Mouse (Mus musculus) hindbrain, postnatal 0 days (tissue): ENCODE measurements around the gene BC024063. TPM values are rescaled to one million over a fixed set of nuclear protein-coding genes. Genes with fewer than 3 reads are reported as not detected.
A peak's percentile ranks its signal among the peaks of the same experiment; 100 is the strongest.
"Not testable (repeated sequence)": the region's sequence is repeated elsewhere in the genome, so short reads cannot be mapped to it uniquely, and the experiment has no call there.

Experiments used
- ATAC-seq: fragments of 200-750 bp; cut with Nextera tagmentation; 2 replicates; pipeline ENCODE4 v1.8.0; 2017; ENCODE audit warnings: mild to moderate bottlenecking, moderate TSS enrichment, moderate library complexity
- DNase-seq: peaks from one replicate; pipeline ENCODE4 v3.0.0-alpha.2; 2015; ENCODE audit warnings: low spot score
- H3K27ac ChIP-seq: fragments of 300-500 bp; sonication (generic); 2 replicates; pipeline ENCODE4 v1.5.1; 2014; ENCODE audit warnings: mild to moderate bottlenecking
- H3K27me3 ChIP-seq: fragments of 300-500 bp; sonication (generic); 2 replicates; pipeline ENCODE4 v1.6.1; 2014; ENCODE audit warnings: low read length, mixed read lengths; ENCODE audit not compliant: insufficient read depth
- H3K36me3 ChIP-seq: fragments of 300-500 bp; sonication (generic); 2 replicates; pipeline ENCODE4 v1.6.1; 2014; ENCODE audit warnings: low read length, mixed read lengths; ENCODE audit not compliant: insufficient read depth
- H3K4me1 ChIP-seq: fragments of 300-500 bp; sonication (generic); 2 replicates; pipeline ENCODE4 v1.6.1; 2014; ENCODE audit warnings: antibody characterized with exemption, low read length, mixed read lengths; ENCODE audit not compliant: insufficient read depth
- H3K4me2 ChIP-seq: fragments of 300-500 bp; sonication (generic); 2 replicates; pipeline ENCODE4 v1.6.1; 2014; ENCODE audit warnings: low read depth, mild to moderate bottlenecking, low read length, moderate library complexity, mixed read lengths
- H3K4me3 ChIP-seq: fragments of 300-500 bp; sonication (generic); 2 replicates; pipeline ENCODE4 v1.5.1; 2014; ENCODE audit warnings: low read length
- H3K9ac ChIP-seq: fragments of 300-500 bp; sonication (generic); replicated peaks from 2 replicates; pipeline ENCODE4 v1.6.1; 2014; ENCODE audit warnings: mild to moderate bottlenecking, low read length, moderate library complexity, mixed read lengths
- H3K9me3 ChIP-seq: fragments of 300-500 bp; sonication (generic); 2 replicates; pipeline ENCODE4 v1.6.1; 2016; ENCODE audit warnings: low read length, mixed read lengths
- CTCF ChIP-seq: IDR thresholded peaks from 2 replicates; pipeline ENCODE4 v1.5.1; 2016; ENCODE audit warnings: antibody characterized with exemption, control low read depth, low read depth
- WGBS: fragments of 180-500 bp; shearing (Covaris S2); extraction: QIAGEN DNeasy Blood & Tissue Kit; methylation state at CpG from one replicate; pipeline ENCODE4 v1.1.7; 2014; 5-methylcytosine and 5-hydroxymethylcytosine counted together
- polyA plus RNA-seq: library from polyadenylated mRNA; unstranded; fragments of >200 nt; fragmentation: Nextera tagmentation; extraction: Ambion mirVana; gene quantifications from 2 replicates; pipeline ENCODE4 v1.2.1, GENCODE M21; 2015
- total RNA-seq: library from RNA; depleted of rRNA; stranded (reverse); fragments of >200 nt; gene quantifications from 2 replicates; pipeline ENCODE4 v1.2.3, GENCODE M21; 2014; rRNA removed

Gene BC024063
- total RNA-seq: 1.9 and 2.1 TPM in 2 replicates
- 2.6 and 3.4 TPM in 2 replicates for polyA plus RNA-seq

DNA sequence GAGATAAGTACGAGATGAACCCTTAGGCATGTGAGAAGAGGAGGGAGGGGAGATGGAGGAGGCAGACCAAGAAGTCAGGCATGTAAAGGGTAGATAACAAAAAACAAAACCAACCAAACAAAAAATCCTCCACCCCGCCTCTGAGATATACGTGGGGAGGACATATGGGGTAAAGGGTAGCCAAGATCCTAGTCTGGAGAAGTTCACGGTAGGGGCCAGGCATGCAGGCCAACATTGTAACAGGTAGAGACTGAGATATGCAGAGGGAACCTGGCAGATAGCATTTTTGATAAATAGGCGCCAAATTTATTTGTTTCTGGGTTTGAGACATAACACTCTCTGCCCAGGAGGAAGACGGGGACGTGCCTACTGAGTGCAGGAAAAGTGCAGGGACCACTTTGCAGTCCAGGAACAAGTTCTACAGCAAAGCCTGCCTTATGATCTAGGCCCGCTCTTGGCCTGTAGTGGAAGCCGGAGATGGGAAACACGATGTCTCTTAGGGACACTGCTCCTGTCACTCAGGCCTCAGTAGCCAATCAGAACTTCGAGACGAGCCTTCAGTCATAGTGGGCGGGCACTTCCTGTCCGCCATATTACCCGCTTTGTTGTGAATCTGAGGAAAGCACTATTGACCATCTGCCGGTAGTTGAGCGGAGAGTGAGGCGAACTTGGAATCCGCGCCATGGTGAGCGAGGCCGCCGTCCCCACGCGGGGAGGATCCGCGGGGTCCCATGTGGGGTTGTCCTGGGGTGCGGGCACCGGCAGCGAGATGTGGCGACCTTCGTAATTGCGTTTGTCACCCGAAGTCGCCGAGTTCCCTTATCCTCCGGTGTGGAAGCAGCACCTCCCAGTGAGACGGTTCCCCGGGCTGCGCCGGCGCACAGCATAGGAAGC, at the start of gene BC024063:
TSS of gene BC024063 (plus strand) at position 626 of the 894 bp plus-strand sequence.
- DNase-seq (peak; percentile 87), ATAC-seq (peak; percentile 99)
- peak within 1 kb of the TSS; percentile 41; the same call in 1 of the 2 replicates for H3K4me2 ChIP-seq
- H3K27me3 ChIP-seq, H3K9ac ChIP-seq, H3K9me3 ChIP-seq, H3K4me1 ChIP-seq, H3K36me3 ChIP-seq: not testable (repeated sequence)
- WGBS: 20% methylated on average over 42 of the region's 42 CpGs
- peak within 1 kb of the TSS; percentile 41 for H3K4me3 ChIP-seq
- H3K27ac ChIP-seq: peak within 1 kb of the TSS; percentile 90

- TF ChIP-seq CTCF: no peak
- Histone ChIP-seq H3K4me1 (no peaks in the 10 kb centered on the region), H3K27ac (no peak overlapping the region), H3K4me2 (no peak overlapping the region), H3K27me3 (no peaks in the 10 kb centered on the region), H3K9ac (no peak overlapping the region), H3K9me3 (no peaks in the 10 kb centered on the region), H3K36me3 (no peaks in the 10 kb centered on the region), H3K4me3 (no peak overlapping the region)
- WGBS: 69% methylated on average over 2 of the region's 2 CpGs
- DNase-seq: no peak
- no peak for ATAC-seq
Measured at GRCm38 (mm10) chr10:82042191-82042590, 41.0 kb upstream of the BC024063 start.

- Histone ChIP-seq H3K27me3 (no peaks in the 10 kb centered on the region), H3K9ac (no peak overlapping the region), H3K9me3 (peaks cover 15% of the 10 kb centered on the region), H3K4me3 (no peak overlapping the region), H3K4me1 (no peaks in the 10 kb centered on the region), H3K36me3 (no peaks in the 10 kb centered on the region), H3K27ac (no peak overlapping the region), H3K4me2 (no peak overlapping the region)
- no peak for DNase-seq
- no peak for TF ChIP-seq CTCF
- ATAC-seq: no peak
- WGBS: 89% methylated on average over 3 of the region's 3 CpGs
Measured at GRCm38 (mm10) chr10:82046603-82047002, 36.5 kb upstream of the BC024063 start.

DNA sequence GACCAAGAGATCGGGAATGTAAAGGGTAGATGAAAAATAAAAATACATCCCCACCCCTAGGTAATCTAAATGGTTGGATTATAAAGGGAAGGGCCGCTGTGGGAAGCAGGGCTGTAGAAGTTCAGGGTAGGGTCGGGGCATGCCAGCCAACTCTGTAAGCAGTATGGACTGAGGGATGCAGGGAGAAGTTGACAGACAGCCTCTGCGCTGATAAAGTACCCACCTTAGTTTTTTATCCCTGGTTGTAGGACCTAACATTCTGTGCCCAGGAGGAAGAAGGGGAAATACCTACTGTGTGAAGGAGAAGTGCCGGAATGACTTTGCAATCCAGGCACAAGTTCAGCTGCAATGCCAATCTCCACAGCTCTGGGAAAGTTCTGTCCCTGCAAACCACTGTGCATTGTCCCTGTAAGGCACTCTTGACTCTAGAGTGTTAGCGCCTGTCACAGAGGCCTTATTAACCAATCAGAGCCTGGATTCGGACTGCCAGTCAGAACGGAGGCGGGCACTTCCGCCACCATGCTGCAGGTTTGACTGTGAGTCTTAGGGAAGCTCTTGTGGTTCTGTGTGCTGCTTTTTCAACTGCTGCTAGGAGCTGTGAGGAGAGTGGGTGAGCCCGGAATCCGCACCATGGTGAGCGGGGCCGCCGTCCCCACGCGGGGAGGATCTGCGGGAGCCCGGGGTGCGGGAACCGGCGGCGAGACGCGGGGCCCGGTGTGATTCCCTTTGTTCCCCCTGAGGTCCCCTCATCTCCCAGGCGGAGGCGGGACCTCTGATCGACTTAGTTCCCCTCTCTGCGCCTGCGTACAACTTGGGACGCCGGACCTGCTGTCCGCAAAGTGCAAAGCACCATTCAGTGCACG, 35.3 kb upstream of the BC024063 start, which contains the start of gene Zfp873:
TSS of gene Zfp873 (plus strand) at position 527 of the 863 bp plus-strand sequence.
- ATAC-seq (peak; percentile 100), DNase-seq (peak; percentile 96)
- Histone ChIP-seq H3K27ac (peak within 1 kb of the TSS; percentile 98), H3K4me2 (peak within 1 kb of the TSS; percentile 63), H3K4me1 (no peaks in the 10 kb centered on the region), H3K9me3 (peaks cover 28% of the 10 kb centered on the region), H3K9ac (peak within 1 kb of the TSS; percentile 84), H3K4me3 (peak within 1 kb of the TSS; percentile 72), H3K27me3 (no peaks in the 10 kb centered on the region), H3K36me3 (no peaks in the 10 kb centered on the region)
- peak; percentile 31; the same call in 1 of the 2 replicates for TF ChIP-seq CTCF
- 11% methylated on average over 35 of the region's 35 CpGs for WGBS

- 0 out of 2 replicates have a peak, but pooled peaks have one; percentile 24 for TF ChIP-seq CTCF
- DNase-seq: peak; percentile 4
- 34% methylated on average over 10 of the region's 10 CpGs for WGBS
- Histone ChIP-seq H3K4me2 (peak overlapping the region; percentile 63), H3K9me3 (peaks cover 34% of the 10 kb centered on the region), H3K4me3 (peak overlapping the region; percentile 72), H3K9ac (peak overlapping the region; percentile 84; the same call in 1 of the 2 replicates), H3K27ac (peak overlapping the region; percentile 98)
- not testable (repeated sequence) for ATAC-seq, H3K36me3 ChIP-seq, H3K4me1 ChIP-seq, H3K27me3 ChIP-seq
Measured at GRCm38 (mm10) chr10:82048460-82048804, 34.7 kb upstream of the BC024063 start.

GRCm38 (mm10) chr10:82083622-82083971, 444 bp downstream of the BC024063 start:
- DNase-seq, H3K36me3 ChIP-seq, H3K4me1 ChIP-seq, H3K9ac ChIP-seq, H3K27me3 ChIP-seq, H3K9me3 ChIP-seq: not testable (repeated sequence)
- H3K4me3 ChIP-seq: peak overlapping the region; percentile 41
- WGBS: 20% methylated on average over 14 of the region's 14 CpGs
- peak overlapping the region; percentile 41; the same call in 1 of the 2 replicates for H3K4me2 ChIP-seq
- ATAC-seq: peak; percentile 34
- peak overlapping the region; percentile 90 for H3K27ac ChIP-seq
